Mouse (Mus musculus) kidney, embryonic 16.5 days (tissue): ENCODE measurements around the gene Atp1b2. TPM values are rescaled to one million over a fixed set of nuclear protein-coding genes. Genes with fewer than 3 reads are reported as not detected.

Experiments used
- ATAC-seq: fragments of 200-750 bp; cut with Nextera tagmentation; 2 replicates; pipeline ENCODE4 v1.8.0; 2017; ENCODE audit warnings: moderate TSS enrichment; ENCODE audit not compliant: low FRiP score, low TSS enrichment
- H3K27ac ChIP-seq: fragments of 300-500 bp; sonication (generic); 2 replicates; pipeline ENCODE4 v1.5.1; 2014; ENCODE audit warnings: low read length
- H3K27me3 ChIP-seq: fragments of 300-500 bp; sonication (generic); 2 replicates; pipeline ENCODE4 v1.6.1; 2014; ENCODE audit warnings: low read length, control low read depth, mixed read lengths; ENCODE audit not compliant: insufficient read depth
- H3K36me3 ChIP-seq: fragments of 300-500 bp; sonication (generic); 2 replicates; pipeline ENCODE4 v1.6.1; 2014; ENCODE audit warnings: low read length, control low read depth, mixed read lengths; ENCODE audit not compliant: insufficient read depth
- H3K4me1 ChIP-seq: fragments of 300-500 bp; sonication (generic); 2 replicates; pipeline ENCODE4 v1.6.1; 2014; ENCODE audit warnings: low read length, control low read depth, mixed read lengths; ENCODE audit not compliant: insufficient read depth
- H3K4me2 ChIP-seq: fragments of 300-500 bp; sonication (generic); replicated peaks from 2 replicates; pipeline ENCODE4 v1.6.1; 2014; ENCODE audit warnings: low read depth, low read length
- H3K4me3 ChIP-seq: fragments of 300-500 bp; sonication (generic); 2 replicates; pipeline ENCODE4 v1.5.1; 2014; ENCODE audit warnings: mild to moderate bottlenecking, low read length
- H3K9ac ChIP-seq: fragments of 300-500 bp; sonication (generic); replicated peaks from 2 replicates; pipeline ENCODE4 v1.6.1; 2014; ENCODE audit warnings: low read length
- H3K9me3 ChIP-seq: fragments of 300-500 bp; sonication (generic); 2 replicates; pipeline ENCODE4 v1.6.1; 2016; ENCODE audit warnings: low read length, control low read depth
- WGBS: fragments of 180-500 bp; shearing (Covaris S2); extraction: QIAGEN DNeasy Blood & Tissue Kit; methylation state at CpG from one replicate; pipeline ENCODE4 v1.1.7; 2014; 5-methylcytosine and 5-hydroxymethylcytosine counted together
- polyA plus RNA-seq: library from polyadenylated mRNA; unstranded; fragments of >200 nt; fragmentation: Nextera tagmentation; extraction: Ambion mirVana; gene quantifications from 2 replicates; pipeline ENCODE4 v1.2.1, GENCODE M21; 2015

Gene Atp1b2
- polyA plus RNA-seq, 1 experiment from 2014 or later = 12.3 TPM

- Histone ChIP-seq H3K36me3 (peaks cover 45% of the 10 kb centered on the region), H3K4me3 (no peak overlapping the region), H3K27ac (no peak overlapping the region)
Measured at GRCm38 (mm10) chr11:69565131-69565530, 40.6 kb downstream of the Atp1b2 start.

GRCm38 (mm10) chr11:69564391-69564790 is 41.4 kb downstream of the Atp1b2 start:
- Histone ChIP-seq H3K9me3 (no peaks in the 10 kb centered on the region), H3K4me1 (peaks cover 28% of the 10 kb centered on the region), H3K9ac (no peak overlapping the region), H3K36me3 (peaks cover 42% of the 10 kb centered on the region), H3K4me3 (no peak overlapping the region), H3K4me2 (no peak overlapping the region), H3K27ac (no peak overlapping the region), H3K27me3 (no peaks in the 10 kb centered on the region)
- 59% methylated on average over 3 of the region's 3 CpGs for WGBS
- ATAC-seq = no peak

More at GRCm38 (mm10) chr11:69565131-69565530, 40.6 kb downstream of the Atp1b2 start:
- no peak for ATAC-seq
- WGBS = 61% methylated on average over 8 of the region's 8 CpGs
- H3K9me3 ChIP-seq = no peaks in the 10 kb centered on the region
- no peak overlapping the region for H3K4me2 ChIP-seq
- peaks cover 24% of the 10 kb centered on the region for H3K4me1 ChIP-seq
- H3K9ac ChIP-seq = no peak overlapping the region
- no peaks in the 10 kb centered on the region for H3K27me3 ChIP-seq

GRCm38 (mm10) chr11:69563373-69563772 is 42.4 kb downstream of the Atp1b2 start:
- H3K9me3 ChIP-seq = no peaks in the 10 kb centered on the region
- H3K4me1 ChIP-seq = peaks cover 38% of the 10 kb centered on the region
- H3K36me3 ChIP-seq = peaks cover 38% of the 10 kb centered on the region
- no peaks in the 10 kb centered on the region for H3K27me3 ChIP-seq
- H3K27ac ChIP-seq = no peak overlapping the region
- no peak for ATAC-seq
- no peak overlapping the region for H3K4me3 ChIP-seq
- H3K4me2 ChIP-seq = no peak overlapping the region
- 84% methylated on average over 13 of the region's 13 CpGs for WGBS
- H3K9ac ChIP-seq = no peak overlapping the region

DNA sequence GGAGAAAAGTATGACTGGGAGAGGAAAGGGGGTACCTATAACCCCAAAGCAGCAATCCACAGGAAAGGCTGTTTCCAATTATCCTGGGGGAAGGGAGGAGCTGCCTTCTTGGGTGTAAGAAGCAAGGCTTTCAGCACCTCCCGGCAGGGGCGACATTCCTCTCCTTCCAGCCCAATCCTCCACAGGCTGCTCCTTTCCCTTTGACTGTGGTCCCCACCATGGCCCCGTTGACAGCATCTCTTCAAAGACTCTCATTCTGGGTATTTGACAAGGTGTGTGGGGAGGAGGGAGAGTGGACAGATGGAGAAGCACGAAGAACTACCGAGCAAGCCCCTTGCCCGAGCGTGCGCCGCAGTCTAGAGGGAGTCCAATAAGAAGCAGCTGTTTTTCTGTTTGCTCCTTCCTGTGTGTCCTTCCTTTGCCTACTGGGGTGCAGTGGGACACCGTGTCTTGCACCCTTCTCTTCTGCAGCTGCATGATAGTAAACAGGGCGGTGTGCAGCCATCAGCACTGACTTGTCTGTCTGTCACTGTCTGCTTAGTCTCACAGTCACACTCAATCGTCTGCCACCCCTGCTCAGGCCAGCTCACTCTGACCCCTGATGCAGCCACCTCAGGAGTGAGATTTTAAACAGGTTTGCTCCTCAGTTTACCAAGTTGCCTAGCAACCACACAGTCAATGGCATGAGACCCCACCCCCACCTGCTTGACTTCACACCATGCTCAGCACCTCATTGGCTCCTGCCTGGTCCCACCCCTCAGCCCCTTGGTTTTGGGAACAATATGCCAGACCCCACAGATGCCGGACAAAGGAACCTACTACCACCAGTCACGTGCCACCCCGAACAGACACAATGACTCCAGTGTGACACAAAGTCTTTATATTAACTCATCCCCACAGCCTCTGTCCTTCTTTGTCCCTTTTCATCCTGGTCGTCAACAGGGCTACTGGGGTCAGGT is 44.6 kb downstream of the Atp1b2 start:
- Histone ChIP-seq H3K4me3 (no peak overlapping the region), H3K36me3 (peaks cover 25% of the 10 kb centered on the region), H3K9ac (peak overlapping the region; percentile 82; the same call in 1 of the 2 replicates), H3K9me3 (no peaks in the 10 kb centered on the region), H3K27ac (no peak overlapping the region), H3K4me1 (peaks cover 38% of the 10 kb centered on the region), H3K27me3 (no peaks in the 10 kb centered on the region), H3K4me2 (peak overlapping the region; percentile 99; the same call in 1 of the 2 replicates)
- WGBS = 36% methylated on average over 16 of the region's 16 CpGs
- no peak for ATAC-seq

GRCm38 (mm10) chr11:69559851-69560765 is 45.6 kb downstream of the Atp1b2 start, which contains the start of gene Efnb3:
TSS of gene Efnb3 (minus strand) at chr11:69560205.
- Histone ChIP-seq H3K4me2 (peak within 1 kb of the TSS; percentile 99), H3K27ac (0 out of 2 replicates have a peak within 1 kb of the TSS, but pooled peaks have one; percentile 9), H3K4me3 (peak within 1 kb of the TSS; percentile 68), H3K4me1 (peaks cover 36% of the 10 kb centered on the region), H3K9me3 (no peaks in the 10 kb centered on the region), H3K27me3 (no peaks in the 10 kb centered on the region), H3K36me3 (peaks cover 18% of the 10 kb centered on the region), H3K9ac (peak within 1 kb of the TSS; percentile 82)
- 2% methylated on average over 56 of the region's 59 CpGs for WGBS
- peak; percentile 69 for ATAC-seq

DNA sequence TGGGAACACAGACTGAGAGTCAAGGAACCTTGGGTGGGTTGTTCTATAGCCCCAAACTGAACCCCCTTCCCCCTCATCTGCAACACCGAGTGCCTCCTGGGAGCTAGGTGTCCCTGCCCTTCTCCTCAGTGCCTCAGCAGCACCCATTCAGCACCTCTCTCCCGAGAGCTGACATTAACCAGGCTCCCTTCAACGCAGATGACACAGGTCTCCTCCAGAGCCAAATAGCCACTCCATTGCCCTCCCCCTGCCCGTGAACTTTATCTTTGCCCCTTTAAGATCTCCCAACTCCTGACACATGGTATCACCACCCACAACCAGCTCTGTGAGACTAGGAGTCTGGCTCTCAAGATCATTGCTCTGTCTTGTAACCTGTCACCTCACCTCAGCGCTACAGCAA is 46.6 kb downstream of the Atp1b2 start:
- peaks cover 12% of the 10 kb centered on the region for H3K36me3 ChIP-seq
- WGBS = 8% methylated on average over 5 of the region's 5 CpGs
- H3K4me2 ChIP-seq = peak overlapping the region; percentile 99
- H3K9me3 ChIP-seq = no peaks in the 10 kb centered on the region
- ATAC-seq = no peak; the same call in 1 of the 2 replicates
- no peak overlapping the region for H3K27ac ChIP-seq
- H3K4me3 ChIP-seq = peak overlapping the region; percentile 68
- peak overlapping the region; percentile 82 for H3K9ac ChIP-seq
- H3K27me3 ChIP-seq = no peaks in the 10 kb centered on the region
- H3K4me1 ChIP-seq = peaks cover 28% of the 10 kb centered on the region

DNA sequence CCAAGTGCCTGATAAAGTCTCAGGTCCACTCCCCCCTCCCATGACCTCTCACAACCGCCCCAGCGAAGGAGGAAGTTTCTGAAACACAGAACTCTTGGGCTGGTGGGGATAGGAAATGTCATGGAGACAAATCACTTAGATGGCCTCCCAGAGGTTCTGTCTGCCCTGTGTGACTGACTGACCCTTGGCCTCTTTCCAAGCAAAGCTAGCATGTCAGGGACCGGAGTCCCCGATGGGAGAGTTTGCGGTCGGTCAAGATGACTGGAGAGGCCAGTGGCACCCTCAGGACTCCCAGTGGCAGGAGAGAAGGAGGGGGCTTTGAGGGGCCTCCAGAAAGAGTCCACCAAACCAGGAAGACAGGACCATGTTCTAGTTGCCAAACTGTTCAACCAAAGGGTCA is 47.0 kb downstream of the Atp1b2 start:
- Histone ChIP-seq H3K27me3 (no peaks in the 10 kb centered on the region), H3K9ac (no peak overlapping the region), H3K36me3 (peaks cover 12% of the 10 kb centered on the region), H3K4me2 (peak overlapping the region; percentile 99), H3K4me1 (peaks cover 28% of the 10 kb centered on the region), H3K4me3 (peak overlapping the region; percentile 68), H3K9me3 (no peaks in the 10 kb centered on the region), H3K27ac (no peak overlapping the region)
- no peak for ATAC-seq
- WGBS = 15% methylated on average over 6 of the region's 6 CpGs

- WGBS = 36% methylated on average over 14 of the region's 14 CpGs
- Histone ChIP-seq H3K27ac (no peak overlapping the region), H3K9me3 (no peaks in the 10 kb centered on the region), H3K4me2 (no peak overlapping the region), H3K4me3 (no peak overlapping the region), H3K9ac (no peak overlapping the region), H3K36me3 (peaks cover 5% of the 10 kb centered on the region), H3K4me1 (peaks cover 28% of the 10 kb centered on the region), H3K27me3 (no peaks in the 10 kb centered on the region)
- no peak for ATAC-seq
Measured at GRCm38 (mm10) chr11:69557381-69557958, 48.3 kb downstream of the Atp1b2 start.

GRCm38 (mm10) chr11:69554539-69555140 is 51.1 kb downstream of the Atp1b2 start:
- no peak for ATAC-seq
- H3K9me3 ChIP-seq = no peaks in the 10 kb centered on the region
- WGBS = 80% methylated on average over 5 of the region's 5 CpGs
- H3K9ac ChIP-seq = no peak overlapping the region
- no peaks in the 10 kb centered on the region for H3K36me3 ChIP-seq
- H3K4me1 ChIP-seq = peaks cover 15% of the 10 kb centered on the region
- no peak overlapping the region for H3K27ac ChIP-seq
- no peak overlapping the region for H3K4me2 ChIP-seq
- no peak overlapping the region for H3K4me3 ChIP-seq
- H3K27me3 ChIP-seq = no peaks in the 10 kb centered on the region
